Mouse (Mus musculus) induced T-regulatory cell, adult 2 months (primary cell): Measurements from ENCODE around the gene Rgs11.
A peak's percentile ranks its signal among the peaks of the same experiment; 100 is the strongest.

Source experiments
- DNase-seq: peaks from one replicate; pipeline ENCODE4 v3.0.0-alpha.2; 2012; ENCODE audit warnings: low read depth

The Rgs11 gene

DNA sequence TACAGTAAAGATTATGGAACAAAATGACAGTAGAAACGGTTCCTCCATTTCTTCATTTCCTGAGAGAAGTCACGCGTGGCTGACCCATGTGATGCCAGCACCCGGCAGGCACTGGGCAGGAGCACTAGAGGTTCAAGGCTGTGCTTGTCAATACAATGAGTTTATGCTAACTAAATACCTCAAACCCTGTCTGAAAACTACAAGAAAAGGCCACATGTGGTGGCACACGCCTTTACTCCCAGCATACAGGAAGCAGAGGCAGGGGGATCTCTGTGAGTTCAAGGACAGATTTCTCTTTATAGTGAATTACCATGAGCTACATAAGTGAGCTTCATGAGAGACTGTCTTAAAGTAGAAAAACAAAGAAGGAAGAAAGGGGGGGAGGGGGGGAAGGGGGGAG, 28.4 kb downstream of the Rgs11 start:
- no peak for DNase-seq

DNA sequence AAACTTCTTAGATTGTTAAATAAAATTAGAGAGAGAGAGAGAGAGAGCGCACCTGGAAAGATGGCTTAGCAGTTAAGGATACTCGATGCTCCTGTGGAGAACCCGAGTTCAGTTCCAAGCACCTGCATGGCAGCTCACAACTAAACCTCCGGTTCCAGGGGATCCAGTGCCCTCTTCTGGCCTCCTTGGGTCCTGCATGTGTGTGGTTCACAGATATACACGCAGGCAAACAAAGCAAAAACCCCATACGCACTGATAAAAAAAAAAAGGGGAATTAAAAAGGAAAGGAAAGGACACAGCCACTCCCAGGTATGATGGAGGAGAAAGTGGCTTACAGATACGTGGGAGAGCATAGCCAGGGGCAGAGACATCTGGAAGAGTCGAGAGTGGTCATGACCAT, 30.1 kb downstream of the Rgs11 start:
- peak; percentile 59 for DNase-seq

- DNase-seq = peak; percentile 55
Observed at GRCm38 (mm10) chr17:26234386-26234785, 31.6 kb downstream of the Rgs11 start.

- peak; percentile 49 for DNase-seq
Observed at GRCm38 (mm10) chr17:26235077-26235815, 32.5 kb downstream of the Rgs11 start.

GRCm38 (mm10) chr17:26237667-26238066, 34.9 kb downstream of the Rgs11 start:
- no peak for DNase-seq

GRCm38 (mm10) chr17:26239551-26239950, 36.8 kb downstream of the Rgs11 start:
- peak; percentile 36 for DNase-seq

DNA sequence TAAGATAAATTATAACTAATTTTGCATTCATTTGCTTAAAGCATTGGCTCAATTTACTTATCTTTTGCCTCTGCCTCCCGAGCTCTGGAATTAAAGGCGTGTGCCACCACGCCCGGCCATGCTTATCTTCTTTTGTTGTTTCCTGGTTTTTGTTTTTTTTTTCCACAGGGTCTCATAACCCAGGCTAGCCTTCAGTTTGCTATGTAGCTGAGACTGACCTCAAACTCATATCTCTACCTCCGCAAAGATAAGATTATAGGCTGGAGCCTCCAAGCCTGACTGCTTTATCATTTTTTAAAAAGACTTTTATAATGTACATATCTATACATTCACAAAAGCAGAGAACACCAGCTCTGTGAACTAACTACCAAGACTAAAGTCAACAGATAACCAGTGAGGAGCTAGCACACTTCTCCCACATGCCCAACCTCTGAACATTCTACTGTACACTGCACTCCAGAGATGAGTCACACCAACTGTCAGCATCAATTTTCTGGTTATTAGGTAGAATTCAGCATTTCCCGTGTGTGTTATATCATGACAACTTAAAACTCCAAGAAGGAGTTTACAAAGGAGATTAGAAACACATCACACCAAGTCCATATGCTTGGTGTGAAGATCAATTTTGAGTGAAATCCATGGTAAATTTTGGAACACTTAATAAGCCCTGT, 37.5 kb downstream of the Rgs11 start:
- DNase-seq = peak; percentile 77

- no peak for DNase-seq
Observed at GRCm38 (mm10) chr17:26240990-26241389, 38.2 kb downstream of the Rgs11 start.

DNA sequence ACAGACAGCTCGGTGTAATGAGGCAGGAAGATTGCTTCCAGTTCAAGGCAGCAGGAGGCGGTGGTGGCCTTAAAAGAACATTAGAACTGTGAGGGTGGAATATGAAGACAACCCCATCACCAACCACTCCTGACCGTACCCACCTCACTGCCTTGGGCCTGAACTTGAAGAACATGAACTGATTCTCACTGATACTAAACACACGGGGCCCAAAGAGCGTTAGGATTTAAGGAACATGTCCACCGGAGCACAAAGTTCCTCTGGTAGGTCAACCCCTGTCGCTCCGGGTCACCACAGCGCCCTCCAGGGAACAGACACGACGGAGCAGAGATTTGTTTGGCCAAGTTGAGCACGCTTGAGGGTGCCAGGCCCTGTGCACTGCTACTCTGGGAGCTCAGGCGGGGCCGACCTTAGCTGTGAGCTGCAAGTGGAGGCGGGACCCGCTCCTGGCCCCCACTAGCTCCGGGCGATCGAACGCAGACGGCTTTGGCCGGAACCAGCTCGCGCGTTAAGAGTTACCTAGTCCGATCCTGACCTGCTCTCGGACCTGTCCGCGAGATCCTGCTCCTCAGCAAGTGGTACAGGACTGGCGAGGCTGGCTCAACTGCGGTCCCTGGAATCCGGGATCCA, 40.8 kb downstream of the Rgs11 start:
- peak; percentile 85 for DNase-seq

GRCm38 (mm10) chr17:26244101-26244841, 41.5 kb downstream of the Rgs11 start, which contains the start of gene Fam234a:
TSS of gene Fam234a (minus strand) at chr17:26244242.
- DNase-seq = peak; percentile 98

DNA sequence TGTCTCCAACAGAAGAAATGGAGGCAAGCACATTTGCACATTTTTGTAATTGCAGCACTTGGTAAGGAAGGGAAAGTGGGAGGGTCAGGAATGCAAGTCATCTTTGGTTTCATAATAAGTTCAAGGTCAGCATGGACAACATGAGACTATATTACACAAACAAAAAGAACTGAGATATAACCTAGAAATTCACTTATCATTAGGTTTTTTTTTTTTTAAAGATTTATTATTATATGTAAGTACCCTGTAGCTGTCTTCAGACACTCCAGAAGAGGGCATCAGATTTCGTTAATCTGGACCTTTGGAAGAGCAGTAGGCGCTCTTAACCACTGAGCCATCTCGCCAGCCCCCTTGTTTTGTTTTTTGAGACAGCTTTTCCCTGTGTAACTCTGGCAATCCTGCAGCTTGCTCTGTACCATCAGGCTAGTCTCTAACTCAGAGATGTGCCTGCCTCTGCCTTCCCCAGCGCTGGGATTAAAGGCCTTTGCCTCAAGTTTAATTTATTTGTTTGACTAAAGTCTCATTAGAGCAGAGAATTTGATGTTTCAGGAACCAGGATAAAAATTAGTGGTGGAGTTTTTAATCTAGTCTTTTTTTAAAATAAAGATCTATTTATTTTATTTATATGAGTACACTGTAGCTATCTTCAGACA, 49.3 kb downstream of the Rgs11 start:
- DNase-seq = no peak

DNA sequence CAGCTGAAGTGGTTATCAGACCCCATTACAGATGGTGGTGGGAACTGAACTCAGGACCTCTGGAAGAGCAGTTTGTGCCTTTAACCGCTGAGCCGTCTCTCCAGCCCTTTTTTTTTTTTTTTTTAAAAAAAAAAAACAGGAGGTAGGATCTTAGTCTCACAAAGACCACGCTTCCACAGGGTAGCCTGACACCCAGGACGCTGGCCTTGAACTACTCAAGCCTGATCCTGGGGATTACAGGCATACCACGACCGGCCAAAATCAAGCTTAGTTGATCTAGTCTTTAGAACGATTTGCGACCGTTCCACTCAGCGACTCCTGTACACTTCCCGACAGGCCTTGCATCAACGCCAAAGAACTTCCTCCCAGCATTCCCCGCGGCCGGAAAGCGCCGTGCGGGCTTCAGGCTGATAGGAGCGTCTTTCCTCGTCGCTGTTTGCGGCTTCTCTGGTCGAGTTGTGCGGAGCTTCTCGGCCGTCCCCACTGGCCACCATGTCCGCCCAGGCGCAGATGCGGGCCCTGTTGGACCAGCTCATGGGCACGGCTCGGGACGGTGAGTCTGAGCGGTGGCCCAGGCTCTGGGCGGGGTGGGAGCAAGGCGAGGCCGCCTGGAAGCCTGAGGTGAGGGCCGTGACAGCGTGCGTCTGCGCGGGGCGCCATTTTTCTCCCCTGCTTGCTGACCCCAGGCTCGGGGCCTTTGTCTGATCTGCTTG, 49.9 kb downstream of the Rgs11 start, which contains the start of gene Luc7l:
TSS of gene Luc7l (plus strand) at position 358 of the 713 bp plus-strand sequence.
- peak; percentile 94 for DNase-seq

- DNase-seq = no peak
Observed at GRCm38 (mm10) chr17:26253399-26253798, 50.6 kb downstream of the Rgs11 start.

DNA sequence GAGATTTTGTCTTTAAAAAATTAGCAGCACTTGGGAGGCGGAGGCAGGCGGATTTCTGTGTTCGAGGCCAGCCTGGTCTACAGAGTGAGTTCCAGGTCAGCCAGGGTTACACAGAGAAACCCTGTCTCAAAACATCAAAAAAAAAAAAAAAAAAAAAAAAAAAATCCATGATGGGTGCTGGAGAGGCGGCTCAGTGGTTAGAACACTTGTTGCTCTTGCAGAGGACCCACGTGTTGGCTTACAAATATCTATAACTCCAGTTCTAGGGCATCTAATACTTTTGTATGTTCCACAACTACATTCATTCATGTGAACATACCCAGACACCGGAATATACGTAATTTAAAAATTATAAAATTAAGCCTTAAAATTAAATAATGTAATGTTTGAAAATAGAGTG, 52.6 kb downstream of the Rgs11 start:
- no peak for DNase-seq
